Mouse (Mus musculus) liver, adult 2 months (tissue): ENCODE data around the gene Barhl2. TPM values are rescaled to one million over a fixed set of nuclear protein-coding genes. Genes with fewer than 3 reads are reported as not detected.
A peak's percentile ranks its signal among the peaks of the same experiment; 100 is the strongest.

Source experiments
- DNase-seq: peaks from one replicate; pipeline ENCODE4 v3.0.0-alpha.2; 2011; ENCODE audit warnings: low read depth, low spot score; ENCODE audit errors: extremely low read depth
- H3K27ac ChIP-seq: fragments of 200-500 bp; replicated peaks from 2 replicates; pipeline ENCODE4 v1.5.1; 2012; ENCODE audit warnings: low read depth, mild to moderate bottlenecking, control low read depth, inconsistent platforms, low read length; ENCODE audit not compliant: insufficient read depth
- H3K27me3 ChIP-seq: fragments of 200-500 bp; 2 replicates; pipeline ENCODE4 v1.6.1; 2012; ENCODE audit warnings: mild to moderate bottlenecking, moderate library complexity, low read length, inconsistent platforms; ENCODE audit not compliant: control insufficient read depth, insufficient read depth
- H3K36me3 ChIP-seq: fragments of 200-500 bp; 2 replicates; pipeline ENCODE4 v1.6.1; 2012; ENCODE audit warnings: low read length, inconsistent platforms; ENCODE audit not compliant: control insufficient read depth, insufficient read depth
- H3K4me1 ChIP-seq: fragments of 200-500 bp; 2 replicates; pipeline ENCODE4 v1.6.1; 2011; ENCODE audit warnings: low read length; ENCODE audit not compliant: control insufficient read depth, insufficient read depth
- H3K4me3 ChIP-seq: fragments of 200-500 bp; 2 replicates; pipeline ENCODE4 v1.5.1; 2011; ENCODE audit warnings: low read depth, mild to moderate bottlenecking, control low read depth, low read length, moderate library complexity; ENCODE audit not compliant: insufficient read depth
- H3K79me2 ChIP-seq: fragments of 200-500 bp; 2 replicates; pipeline ENCODE4 v1.6.1; 2012; ENCODE audit warnings: inconsistent platforms, mild to moderate bottlenecking, low read length, moderate library complexity; ENCODE audit not compliant: control insufficient read depth, insufficient read depth
- H3K9ac ChIP-seq: fragments of 200-500 bp; 2 replicates; pipeline ENCODE4 v1.6.1; 2012; ENCODE audit warnings: low read depth, mild to moderate bottlenecking, control low read depth, inconsistent platforms, low read length
- CTCF ChIP-seq: fragments of 200-500 bp; IDR thresholded peaks from 2 replicates; pipeline ENCODE4 v1.5.1; 2011; ENCODE audit warnings: low read depth, low read length, control low read depth
- POLR2A ChIP-seq: fragments of 200-500 bp; IDR thresholded peaks from 2 replicates; pipeline ENCODE4 v1.6.1; 2011; ENCODE audit warnings: low read length, control low read depth; ENCODE audit not compliant: insufficient read depth; ENCODE audit errors: extremely low read depth
- WGBS: fragments of 180-500 bp; shearing (Covaris S2); methylation state at CpG from one replicate; pipeline ENCODE4 v1.1.7; 2018; 5-methylcytosine and 5-hydroxymethylcytosine counted together
- polyA plus RNA-seq: library from polyadenylated mRNA; depleted of rRNA; stranded (reverse); fragments of >200 nt; gene quantifications from 2 replicates; pipeline ENCODE4 v1.2.3, GENCODE M21; 2012
- total RNA-seq: library from RNA; depleted of rRNA; stranded (reverse); fragments of >200 nt; gene quantifications from 2 replicates; pipeline ENCODE4 v1.2.3, GENCODE M21; 2014

Gene Barhl2
- total and polyA plus RNA-seq, 2 experiments, result not detected

GRCm38 (mm10) chr5:106471235-106472104 lies 13.5 kb upstream of the Barhl2 start:
- Histone ChIP-seq H3K4me3 (no peak overlapping the region), H3K36me3 (no peaks in the 10 kb centered on the region), H3K79me2 (no peaks in the 10 kb centered on the region), H3K27me3 (peaks cover 24% of the 10 kb centered on the region), H3K9ac (no peak overlapping the region), H3K27ac (no peak overlapping the region), H3K4me1 (peaks cover 3% of the 10 kb centered on the region; the same call in 1 of the 2 replicates)
- no peak for TF ChIP-seq POLR2A
- WGBS, result 33% methylated on average over 13 of the region's 13 CpGs
- no peak for DNase-seq

- H3K79me2 ChIP-seq, result no peaks in the 10 kb centered on the region
- 5% methylated on average over 31 of the region's 31 CpGs for WGBS
- H3K36me3 ChIP-seq, result no peaks in the 10 kb centered on the region
- H3K4me1 ChIP-seq, result peaks cover 9% of the 10 kb centered on the region
- DNase-seq, result peak; percentile 37
- H3K9ac ChIP-seq, result no peak overlapping the region
- no peak overlapping the region for H3K27ac ChIP-seq
- H3K4me3 ChIP-seq, result no peak overlapping the region
- no peak for TF ChIP-seq POLR2A
- no peak for TF ChIP-seq CTCF
- H3K27me3 ChIP-seq, result peaks cover 51% of the 10 kb centered on the region
These were observed 7.3 kb upstream of the Barhl2 start for GRCm38 (mm10) chr5:106465129-106465790.

- H3K27me3 ChIP-seq, result peaks cover 52% of the 10 kb centered on the region
- no peak for DNase-seq
- peaks cover 7% of the 10 kb centered on the region for H3K4me1 ChIP-seq
- TF ChIP-seq POLR2A (no peak), CTCF (no peak)
- no peak overlapping the region for H3K4me3 ChIP-seq
- no peak overlapping the region for H3K27ac ChIP-seq
- H3K36me3 ChIP-seq, result no peaks in the 10 kb centered on the region
- no peak overlapping the region for H3K9ac ChIP-seq
- no peaks in the 10 kb centered on the region for H3K79me2 ChIP-seq
- 4% methylated on average over 24 of the region's 24 CpGs for WGBS
These were observed 6.6 kb upstream of the Barhl2 start for GRCm38 (mm10) chr5:106464336-106465128.

GRCm38 (mm10) chr5:106463661-106464191 lies 5.8 kb upstream of the Barhl2 start:
- H3K4me1 ChIP-seq, result peaks cover 7% of the 10 kb centered on the region
- H3K27ac ChIP-seq, result no peak overlapping the region
- no peak for TF ChIP-seq POLR2A
- no peak for TF ChIP-seq CTCF
- DNase-seq, result no peak
- H3K27me3 ChIP-seq, result peaks cover 54% of the 10 kb centered on the region
- no peaks in the 10 kb centered on the region for H3K79me2 ChIP-seq
- H3K4me3 ChIP-seq, result no peak overlapping the region
- 4% methylated on average over 25 of the region's 25 CpGs for WGBS
- no peaks in the 10 kb centered on the region for H3K36me3 ChIP-seq
- H3K9ac ChIP-seq, result no peak overlapping the region

- DNase-seq, result peak; percentile 15
- Histone ChIP-seq H3K4me1 (peaks cover 7% of the 10 kb centered on the region), H3K27me3 (peaks cover 64% of the 10 kb centered on the region), H3K36me3 (no peaks in the 10 kb centered on the region), H3K79me2 (no peaks in the 10 kb centered on the region), H3K4me3 (no peak overlapping the region), H3K27ac (no peak overlapping the region), H3K9ac (no peak overlapping the region)
- TF ChIP-seq CTCF (peak; percentile 81), POLR2A (no peak)
- 0% methylated on average over 4 of the region's 4 CpGs for WGBS
These were observed 3.9 kb upstream of the Barhl2 start for GRCm38 (mm10) chr5:106461913-106462312.
